In the genomic region with DNA sequence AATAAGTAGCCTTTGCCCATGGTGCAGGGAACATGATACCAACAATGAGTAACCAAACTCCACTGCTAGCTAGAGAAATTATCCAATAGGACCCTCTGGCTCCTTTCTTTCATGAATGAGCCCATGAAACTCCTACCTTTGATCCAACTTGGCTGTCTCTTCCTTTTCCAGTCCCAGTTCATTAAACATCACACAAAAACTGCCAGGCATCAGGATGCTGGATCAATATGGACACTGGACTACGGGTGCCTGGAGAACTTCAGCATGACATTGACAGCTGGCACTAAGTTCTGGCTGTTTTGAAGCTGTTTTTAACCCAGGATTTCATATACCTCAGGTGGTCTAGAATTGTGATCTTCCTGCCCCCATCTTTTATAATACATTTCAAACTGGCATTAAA, we compare ENCODE assay signal across 16 mouse cellular contexts. TPM values are rescaled to one million over a fixed set of nuclear protein-coding genes. Genes with fewer than 3 reads are reported as not detected.
A peak's percentile ranks its signal among the peaks of the same experiment; 100 is the strongest.
DNase-seq lines count a peak whose midpoint lies in the region; ATAC-seq and TF ChIP-seq lines count a peak whose summit lies in the region.
"Had no signal": no experiment of that assay in that cellular context is flagged by ENCODE, and none has a peak within 500 bp of the region (broad histone marks: within the 10 kb centered on the region; RNA-seq: fewer than 3 reads in every experiment).

No protein-coding gene starts in this region.

- no peaks in the 10 kb centered on the region for H3K79me2 ChIP-seq in liver, adult 2 months (ENCODE audit: control insufficient read depth, insufficient read depth, low read length)

- no peaks in the 10 kb centered on the region for H3K9me3 ChIP-seq in intestine, embryonic 14.5 days (ENCODE audit: control insufficient read depth, low read length)
- H3K9me3 ChIP-seq in intestine, embryonic 15.5 days = no peaks in the 10 kb centered on the region
- no peaks in the 10 kb centered on the region for H3K9me3 ChIP-seq in kidney, embryonic 15.5 days (replicated peaks)
- no peaks in the 10 kb centered on the region for H3K9me3 ChIP-seq in liver, embryonic 12.5 days (replicated peaks)
- H3K9me3 ChIP-seq: forebrain, embryonic 15.5 days; heart, embryonic 13.5 days had no signal

- H3K27me3 ChIP-seq in intestine, embryonic 14.5 days (replicated peaks; ENCODE audit: control insufficient read depth, insufficient read depth, low read length) = no peaks in the 10 kb centered on the region
- no peaks in the 10 kb centered on the region for H3K27me3 ChIP-seq in intestine, embryonic 15.5 days (replicated peaks)
- H3K27me3 ChIP-seq in kidney, embryonic 15.5 days = no peaks in the 10 kb centered on the region
- no peaks in the 10 kb centered on the region for H3K27me3 ChIP-seq in liver, adult 2 months (ENCODE audit: control insufficient read depth, insufficient read depth, low read length)
- H3K27me3 ChIP-seq in liver, embryonic 12.5 days (replicated peaks) = no peaks in the 10 kb centered on the region
- no peaks in the 10 kb centered on the region for H3K27me3 ChIP-seq in thymus, adult 2 months (ENCODE audit: control insufficient read depth, insufficient read depth, low read length)
- H3K27me3 ChIP-seq: forebrain, embryonic 15.5 days; heart, embryonic 13.5 days had no signal

- no peak for ATAC-seq in intestine, embryonic 14.5 days (replicated peaks; ENCODE audit: low FRiP score, low TSS enrichment, low read depth)
- ATAC-seq in intestine, embryonic 15.5 days = no peak
- no peak for ATAC-seq in kidney, embryonic 15.5 days (replicated peaks; ENCODE audit: low FRiP score)
- no peak for ATAC-seq in liver, embryonic 12.5 days
- ATAC-seq: forebrain, embryonic 15.5 days had no signal

- no peak overlapping the region for H3K4me3 ChIP-seq in intestine, embryonic 14.5 days (ENCODE audit: low read depth, low read length)
- no peak overlapping the region for H3K4me3 ChIP-seq in intestine, embryonic 15.5 days (replicated peaks)
- no peak overlapping the region for H3K4me3 ChIP-seq in kidney, embryonic 15.5 days (replicated peaks)
- H3K4me3 ChIP-seq in liver, adult 2 months (ENCODE audit: insufficient read depth, low read depth, low read length) = no peak overlapping the region
- no peak overlapping the region for H3K4me3 ChIP-seq in liver, embryonic 12.5 days
- H3K4me3 ChIP-seq in thymus, adult 2 months (ENCODE audit: control insufficient read depth, insufficient read depth, low read length) = no peak overlapping the region
- H3K4me3 ChIP-seq: forebrain, embryonic 15.5 days; heart, embryonic 13.5 days had no signal

- TF ChIP-seq CTCF in liver, adult 2 months (IDR thresholded peaks at IDR 0.05; ENCODE audit: low read depth, low read length) = no peak
- TF ChIP-seq CTCF in thymus, adult 2 months (IDR thresholded peaks at IDR 0.05; ENCODE audit: borderline replicate concordance, control insufficient read depth, extremely low read depth, insufficient read depth, low read length, poor library complexity) = no peak

- H3K27ac ChIP-seq in intestine, embryonic 14.5 days (ENCODE audit: low read depth) = no peak overlapping the region
- no peak overlapping the region for H3K27ac ChIP-seq in intestine, embryonic 15.5 days
- H3K27ac ChIP-seq in kidney, embryonic 15.5 days = 0 out of 2 replicates have a peak overlapping the region, but pooled peaks have one; percentile 22
- H3K27ac ChIP-seq in liver, adult 2 months (replicated peaks; ENCODE audit: insufficient read depth, low read depth, low read length) = no peak overlapping the region
- H3K27ac ChIP-seq in liver, embryonic 12.5 days = no peak overlapping the region
- no peak overlapping the region for H3K27ac ChIP-seq in thymus, adult 2 months (ENCODE audit: control insufficient read depth, insufficient read depth, low read length)
- H3K27ac ChIP-seq: forebrain, embryonic 15.5 days; heart, embryonic 13.5 days had no signal

- 50% methylated on average over 1 of the region's 1 CpGs for WGBS in intestine, embryonic 14.5 days
- WGBS in intestine, embryonic 15.5 days = 55% methylated on average over 1 of the region's 1 CpGs
- 49% methylated on average over 1 of the region's 1 CpGs for WGBS in kidney, embryonic 15.5 days
- WGBS in liver, adult 2 months = 24% methylated on average over 1 of the region's 1 CpGs
- WGBS in liver, embryonic 12.5 days (ENCODE audit: insufficient replicate concordance) = 56% methylated on average over 1 of the region's 1 CpGs
- WGBS in thymus, adult 2 months = 88% methylated on average over 1 of the region's 1 CpGs

- peak; percentile 44 for DNase-seq in intestine, embryonic 14.5 days (ENCODE audit: low spot score)
- no peak for DNase-seq in kidney, postnatal 10 days
- DNase-seq in liver, adult 2 months (ENCODE audit: extremely low read depth, low read depth, low spot score) = peak; percentile 67
- no peak for DNase-seq in thymus, adult 2 months
- DNase-seq: adrenal gland, postnatal 10 days; cerebellum, adult 11-12 months; cerebellum, adult 9-10 months; cerebellum, postnatal 25 days; gastrocnemius, postnatal 36 days; heart, adult 11 months; heart, postnatal 36 days had no signal

- H3K9ac ChIP-seq in intestine, embryonic 14.5 days (ENCODE audit: low read length) = no peak overlapping the region
- H3K9ac ChIP-seq in intestine, embryonic 15.5 days = no peak overlapping the region
- no peak overlapping the region for H3K9ac ChIP-seq in kidney, embryonic 15.5 days
- H3K9ac ChIP-seq in liver, adult 2 months (ENCODE audit: low read depth, low read length) = no peak overlapping the region
- no peak overlapping the region for H3K9ac ChIP-seq in liver, embryonic 12.5 days
- H3K9ac ChIP-seq: forebrain, embryonic 15.5 days; heart, embryonic 13.5 days had no signal

- no peaks in the 10 kb centered on the region for H3K4me1 ChIP-seq in intestine, embryonic 14.5 days (replicated peaks; ENCODE audit: control insufficient read depth, insufficient read depth, low read length)
- H3K4me1 ChIP-seq in intestine, embryonic 15.5 days (replicated peaks) = no peaks in the 10 kb centered on the region
- H3K4me1 ChIP-seq in kidney, embryonic 15.5 days = no peaks in the 10 kb centered on the region; the same call in 1 of the 2 replicates
- no peaks in the 10 kb centered on the region for H3K4me1 ChIP-seq in liver, adult 2 months (ENCODE audit: control insufficient read depth, insufficient read depth, low read length)
- no peaks in the 10 kb centered on the region for H3K4me1 ChIP-seq in liver, embryonic 12.5 days
- no peaks in the 10 kb centered on the region for H3K4me1 ChIP-seq in thymus, adult 2 months (replicated peaks; ENCODE audit: control insufficient read depth, insufficient read depth, low read length)
- H3K4me1 ChIP-seq: forebrain, embryonic 15.5 days; heart, embryonic 13.5 days had no signal

- TF ChIP-seq POLR2A in liver, adult 2 months (IDR thresholded peaks at IDR 0.05; ENCODE audit: extremely low read depth, insufficient read depth, low read length) = no peak
- TF ChIP-seq POLR2A in thymus, adult 2 months (IDR thresholded peaks at IDR 0.05; ENCODE audit: control insufficient read depth, extremely low read depth, insufficient read depth, low read length, poor library complexity) = no peak

- no peak overlapping the region for H3K4me2 ChIP-seq in intestine, embryonic 14.5 days (ENCODE audit: low read length)
- no peak overlapping the region for H3K4me2 ChIP-seq in intestine, embryonic 15.5 days (replicated peaks)
- no peak overlapping the region for H3K4me2 ChIP-seq in kidney, embryonic 15.5 days
- no peak overlapping the region for H3K4me2 ChIP-seq in liver, embryonic 12.5 days
- H3K4me2 ChIP-seq: forebrain, embryonic 15.5 days; heart, embryonic 13.5 days had no signal

- peaks cover 20% of the 10 kb centered on the region for H3K36me3 ChIP-seq in intestine, embryonic 14.5 days (ENCODE audit: control insufficient read depth, insufficient read depth, low read length)
- peaks cover 4% of the 10 kb centered on the region; the same call in 1 of the 2 replicates for H3K36me3 ChIP-seq in intestine, embryonic 15.5 days
- peaks cover 23% of the 10 kb centered on the region for H3K36me3 ChIP-seq in kidney, embryonic 15.5 days
- no peaks in the 10 kb centered on the region for H3K36me3 ChIP-seq in liver, adult 2 months (ENCODE audit: control insufficient read depth, insufficient read depth, low read length)
- H3K36me3 ChIP-seq in liver, embryonic 12.5 days = peaks cover 20% of the 10 kb centered on the region
- H3K36me3 ChIP-seq in thymus, adult 2 months (ENCODE audit: control insufficient read depth, insufficient read depth, low read length) = peaks cover 8% of the 10 kb centered on the region; the same call in 1 of the 2 replicates

RNA-seq across cellular contexts. Expression of gene Caprin2, which starts 21.6 kb away (rescaled TPM):
- 11.4 and 13.7 TPM in 2 replicates for polyA plus RNA-seq in intestine, embryonic 14.5 days (2014; fragmentation: Nextera tagmentation; extraction: Ambion mirVana)
- polyA plus RNA-seq in intestine, embryonic 15.5 days (2015; fragmentation: Nextera tagmentation; extraction: Ambion mirVana) = 13.9 and 14.4 TPM in 2 replicates
- polyA plus RNA-seq in kidney, embryonic 15.5 days (2015; fragmentation: Nextera tagmentation; extraction: Ambion mirVana) = 17.1 and 19.5 TPM in 2 replicates
- 3.0 and 4.1 TPM in 2 replicates for total RNA-seq in liver, adult 2 months (2014; rRNA removed)
- 1.4 and 3.6 TPM in 2 replicates for polyA plus RNA-seq in liver, adult 2 months (2012; rRNA removed)
- polyA plus RNA-seq in liver, embryonic 12.5 days (2016; fragmentation: Nextera tagmentation; extraction: Ambion mirVana) = 9.7 and 10.8 TPM in 2 replicates
- polyA plus RNA-seq in thymus, adult 2 months (2012; rRNA removed) = 6.3 and 9.5 TPM in 2 replicates

RNA-seq across cellular contexts. Expression of gene Sinhcaf, which starts 28.6 kb away (rescaled TPM):
- polyA plus RNA-seq in intestine, embryonic 14.5 days (2014; fragmentation: Nextera tagmentation; extraction: Ambion mirVana) = 131 and 150 TPM in 2 replicates
- polyA plus RNA-seq in intestine, embryonic 15.5 days (2015; fragmentation: Nextera tagmentation; extraction: Ambion mirVana) = 96.9 and 106 TPM in 2 replicates
- polyA plus RNA-seq in kidney, embryonic 15.5 days (2015; fragmentation: Nextera tagmentation; extraction: Ambion mirVana) = 144 and 158 TPM in 2 replicates
- total RNA-seq in liver, adult 2 months (2014; rRNA removed) = 2.7 and 3.2 TPM in 2 replicates
- 0.46 and 0.67 TPM in 2 replicates for polyA plus RNA-seq in liver, adult 2 months (2012; rRNA removed)
- 44.0 and 45.4 TPM in 2 replicates for polyA plus RNA-seq in liver, embryonic 12.5 days (2016; fragmentation: Nextera tagmentation; extraction: Ambion mirVana)
- polyA plus RNA-seq in thymus, adult 2 months (2012; rRNA removed) = 7.8 and 8.9 TPM in 2 replicates

Comparison
In these comparisons a context has a peak if more than half of its experiments do, and no peak if none do; other contexts are left out.
1. DNase-seq: peak in intestine, embryonic 14.5 days (single experiment) and liver, adult 2 months (single experiment); none in kidney, postnatal 10 days (single experiment) and thymus, adult 2 months (single experiment).